Mouse (Mus musculus) erythroblast, embryonic 14.5 days (primary cell): ENCODE results near the gene Igf1.

ENCODE experiments used
- GATA1 ChIP-seq: IDR thresholded peaks from 2 replicates; pipeline ENCODE4 v1.6.1; 2012; ENCODE audit warnings: low read length, inconsistent platforms, mixed read lengths
- TAL1 ChIP-seq: IDR thresholded peaks from 3 replicates; pipeline ENCODE4 v1.6.1; 2012; ENCODE audit warnings: low read length, inconsistent platforms, mixed read lengths

- TF ChIP-seq GATA1, result no peak
- TF ChIP-seq TAL1, result no peak
Measured at GRCm38 (mm10) chr10:87858939-87859338, 874 bp downstream of the Igf1 start.
